Mouse (Mus musculus) ES-E14 (cell line): ENCODE results near the gene Cd82. TPM values are rescaled to one million over a fixed set of nuclear protein-coding genes. Genes with fewer than 3 reads are reported as not detected.

Experiments
- DNase-seq: peaks from one replicate; pipeline ENCODE4 v3.0.0-alpha.2; 2013; ENCODE audit warnings: low read depth, low spot score
- H3K27ac ChIP-seq: 2 replicates; pipeline ENCODE4 v1.5.1; 2012; ENCODE audit warnings: low read depth, mild to moderate bottlenecking, low read length, moderate library complexity, mixed read lengths; ENCODE audit not compliant: poor library complexity, insufficient read depth, severe bottlenecking
- H3K36me3 ChIP-seq: 2 replicates; pipeline ENCODE4 v1.6.1; 2012; ENCODE audit warnings: mild to moderate bottlenecking, low read length, moderate library complexity, mixed read lengths; ENCODE audit not compliant: control insufficient read depth, poor library complexity, insufficient read depth, severe bottlenecking
- H3K4me1 ChIP-seq, 2 experiments: fragments of 150-350 bp in 1 of 2; sonication (generic) in 1 of 2; 2 replicates each; pipeline ENCODE4 v1.6.1; 2012; ENCODE audit warnings: low read length in 2 of 2, mild to moderate bottlenecking in 1 of 2, mixed read lengths in 1 of 2; ENCODE audit not compliant: control insufficient read depth in 2 of 2, insufficient read depth in 2 of 2, poor library complexity in 1 of 2
- H3K4me3 ChIP-seq, 2 experiments: fragments of 150-350 bp in 1 of 2; sonication (generic) in 1 of 2; 2 replicates each; pipeline ENCODE4 v1.5.1; 2012; ENCODE audit warnings: low read length in 2 of 2, low read depth in 1 of 2, mild to moderate bottlenecking in 1 of 2, mixed read lengths in 1 of 2; ENCODE audit not compliant: insufficient read depth in 1 of 2, poor library complexity in 1 of 2, severe bottlenecking in 1 of 2
- H3K9ac ChIP-seq: 2 replicates; pipeline ENCODE4 v1.6.1; 2012; ENCODE audit warnings: low read depth, mild to moderate bottlenecking, low read length, mixed read lengths; ENCODE audit not compliant: poor library complexity, insufficient read depth, severe bottlenecking
- H3K9me3 ChIP-seq: fragments of 150-350 bp; sonication (generic); 2 replicates; pipeline ENCODE4 v1.6.1; 2012; ENCODE audit warnings: low read depth, mild to moderate bottlenecking, low read length; ENCODE audit not compliant: control insufficient read depth, insufficient read depth
- CHD2 ChIP-seq: IDR thresholded peaks from 2 replicates; pipeline ENCODE4 v1.6.1; 2014; ENCODE audit warnings: mild to moderate bottlenecking, low read depth, low read length, inconsistent platforms
- HCFC1 ChIP-seq: IDR thresholded peaks from 2 replicates; pipeline ENCODE4 v1.6.1; 2012; ENCODE audit warnings: low read length, inconsistent platforms, borderline replicate concordance; ENCODE audit not compliant: insufficient read depth
- MAFK ChIP-seq: IDR thresholded peaks from 2 replicates; pipeline ENCODE4 v1.6.1; 2014; ENCODE audit warnings: mild to moderate bottlenecking, low read depth, low read length, inconsistent platforms; ENCODE audit not compliant: insufficient read depth
- ZC3H11A ChIP-seq: IDR thresholded peaks from 2 replicates; pipeline ENCODE4 v1.6.1; 2012; ENCODE audit warnings: low read depth, mild to moderate bottlenecking, inconsistent platforms, low read length, borderline replicate concordance
- ZNF384 ChIP-seq: IDR thresholded peaks from 2 replicates; pipeline ENCODE4 v1.6.1; 2012; ENCODE audit warnings: low read depth, low read length, inconsistent platforms
- in situ Hi-C, 2 experiments: fragments of 600-800 bp; cut with MboI; formaldehyde crosslinking; loops; one replicate each; pipeline ENCODE4 v1.15.1; 2025; ENCODE audit warnings: low sequenced_read_pairs in 2 of 2, inconsistent platforms in 1 of 2; ENCODE audit not compliant: unreplicated experiment in 2 of 2
- total RNA-seq: library from RNA; depleted of rRNA; stranded (reverse); fragments of 300-350 nt; gene quantifications from 2 replicates; pipeline ENCODE4 v1.2.3, GENCODE M21; 2012

The Cd82 gene
- total RNA-seq, 1 experiment = 3.2 TPM

- H3K36me3 ChIP-seq = no peaks in the 10 kb centered on the region
- peak overlapping the region; percentile 15; the same call in 1 of the 2 replicates for H3K9ac ChIP-seq
- no peak overlapping the region for H3K27ac ChIP-seq
- no peaks in the 10 kb centered on the region for H3K9me3 ChIP-seq
- DNase-seq = no peak
- TF ChIP-seq HCFC1 (no peak), ZNF384 (no peak), MAFK (no peak), CHD2 (no peak), ZC3H11A (no peak)
- in situ Hi-C loops = loop anchor here in 1 of 2 experiments (10.0 kb wide), 1 partner anchor 205 kb away; no protein-coding TSS in a partner anchor
- H3K4me3 ChIP-seq = no peak overlapping the region; a peak in 1 of 4 replicates
- H3K4me1 ChIP-seq = peaks cover 0 to 9% of the 10 kb centered on the region in 2 experiments; a peak in 1 of 4 replicates
Observed at GRCm38 (mm10) chr2:93419971-93420370, 43.0 kb downstream of the Cd82 start.

GRCm38 (mm10) chr2:93418396-93418795, 44.5 kb downstream of the Cd82 start:
- Histone ChIP-seq H3K4me1 (peaks cover 0 to 9% of the 10 kb centered on the region in 2 experiments; a peak in 1 of 4 replicates), H3K27ac (no peak overlapping the region), H3K9ac (no peak overlapping the region; the same call in 1 of the 2 replicates), H3K36me3 (no peaks in the 10 kb centered on the region), H3K4me3 (no peak overlapping the region), H3K9me3 (no peaks in the 10 kb centered on the region)
- DNase-seq = peak; percentile 73
- no peak for TF ChIP-seq MAFK
- TF ChIP-seq ZC3H11A = peak; percentile 72
- in situ Hi-C loops = no loop called here

DNA sequence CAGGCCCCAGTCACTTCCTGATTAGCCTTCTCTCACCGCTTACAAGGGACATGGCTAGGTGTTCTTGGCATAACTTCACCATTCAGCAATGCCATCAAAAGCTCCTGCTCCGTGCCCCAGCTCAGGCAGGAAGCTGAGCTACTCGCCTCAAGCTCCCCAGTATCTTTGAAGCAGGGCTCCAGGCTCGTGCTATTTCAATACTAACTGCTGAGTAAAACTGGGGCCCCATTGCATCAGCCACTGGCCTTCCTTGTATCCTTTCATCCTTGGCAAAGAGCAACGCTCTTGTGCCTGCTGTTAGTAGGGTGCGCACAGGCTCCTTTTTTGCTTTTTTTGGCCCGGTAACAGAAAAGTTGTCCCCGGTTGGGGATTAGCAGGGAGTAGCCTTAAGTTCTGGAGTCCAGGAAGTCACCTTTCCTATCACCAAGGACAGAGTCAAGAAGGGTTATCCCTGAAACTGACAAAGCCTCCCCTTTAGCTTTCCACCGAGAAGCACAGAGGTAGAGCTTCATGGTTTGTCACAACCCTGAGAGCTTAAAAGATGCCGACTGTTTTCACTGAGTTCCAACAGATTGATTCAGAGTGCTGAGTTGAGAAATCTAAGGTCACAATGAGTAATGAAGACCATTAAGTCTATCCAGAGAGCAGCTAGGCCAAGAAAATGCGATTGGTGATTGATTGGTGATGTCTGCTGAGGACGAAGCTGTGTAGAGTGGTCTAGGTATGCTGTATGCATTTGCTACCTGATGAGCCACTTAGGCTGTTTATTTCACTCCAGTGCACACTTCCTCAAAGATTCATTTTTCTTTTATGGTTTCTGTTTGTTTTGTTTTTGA, 45.8 kb downstream of the Cd82 start:
- Histone ChIP-seq H3K4me3 (no peak overlapping the region), H3K4me1 (peaks cover 0 to 9% of the 10 kb centered on the region in 2 experiments; a peak in 1 of 4 replicates), H3K27ac (no peak overlapping the region), H3K9me3 (no peaks in the 10 kb centered on the region), H3K36me3 (no peaks in the 10 kb centered on the region), H3K9ac (no peak overlapping the region)
- in situ Hi-C loops = no loop called here
- no peak for DNase-seq
- TF ChIP-seq ZC3H11A (no peak), ZNF384 (no peak), HCFC1 (no peak), MAFK (no peak), CHD2 (no peak)

DNA sequence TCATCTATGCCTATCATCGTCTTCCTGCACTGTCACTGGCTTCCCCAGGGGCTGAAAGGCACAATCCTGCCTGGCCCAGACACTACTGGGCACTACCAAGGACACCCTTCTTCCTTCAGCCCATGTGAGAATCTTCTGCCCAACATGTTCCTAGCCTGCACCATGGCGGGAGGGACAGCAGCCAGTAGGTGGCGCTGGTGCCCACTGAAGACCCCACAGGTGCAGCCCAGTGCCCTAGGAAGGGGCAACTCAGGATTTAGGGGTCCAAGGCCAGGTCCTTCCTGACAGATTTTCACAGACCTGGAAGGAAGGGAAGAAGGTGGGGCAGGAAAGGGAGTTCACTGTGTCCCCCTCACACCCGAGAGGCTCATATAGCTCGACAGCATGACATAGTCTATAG, 47.7 kb downstream of the Cd82 start:
- Histone ChIP-seq H3K9me3 (no peaks in the 10 kb centered on the region), H3K4me3 (no peak overlapping the region), H3K36me3 (no peaks in the 10 kb centered on the region), H3K9ac (no peak overlapping the region), H3K27ac (no peak overlapping the region), H3K4me1 (peaks cover 0 to 9% of the 10 kb centered on the region in 2 experiments; a peak in 1 of 4 replicates)
- DNase-seq = peak; percentile 28
- in situ Hi-C loops = no loop called here
- no peak for TF ChIP-seq ZNF384
- TF ChIP-seq HCFC1 = no peak
- no peak for TF ChIP-seq CHD2
- TF ChIP-seq ZC3H11A = no peak
- TF ChIP-seq MAFK = no peak
